Mouse (Mus musculus) neural tube, embryonic 14.5 days (tissue): ENCODE measurements around the gene Dhrs11. TPM values are rescaled to one million over a fixed set of nuclear protein-coding genes. Genes with fewer than 3 reads are reported as not detected.

Experiments used
- ATAC-seq: fragments of 200-750 bp; cut with Nextera tagmentation; 2 replicates; pipeline ENCODE4 v1.8.0; 2017; ENCODE audit warnings: low read depth, mild to moderate bottlenecking, moderate TSS enrichment, moderate library complexity
- H3K27ac ChIP-seq: fragments of 300-500 bp; sonication (generic); 2 replicates; pipeline ENCODE4 v1.5.1; 2014; ENCODE audit warnings: low read depth, mild to moderate bottlenecking, control low read depth, low read length, moderate library complexity, mixed read lengths
- H3K27me3 ChIP-seq: fragments of 300-500 bp; sonication (generic); 2 replicates; pipeline ENCODE4 v1.6.1; 2014; ENCODE audit warnings: low read length; ENCODE audit not compliant: control insufficient read depth, insufficient read depth
- H3K36me3 ChIP-seq: fragments of 300-500 bp; sonication (generic); 2 replicates; pipeline ENCODE4 v1.6.1; 2014; ENCODE audit warnings: low read length, mixed read lengths; ENCODE audit not compliant: control insufficient read depth, insufficient read depth
- H3K4me1 ChIP-seq: fragments of 300-500 bp; sonication (generic); 2 replicates; pipeline ENCODE4 v1.6.1; 2014; ENCODE audit warnings: low read length; ENCODE audit not compliant: control insufficient read depth, insufficient read depth
- H3K4me2 ChIP-seq: fragments of 300-500 bp; sonication (generic); 2 replicates; pipeline ENCODE4 v1.6.1; 2014; ENCODE audit warnings: mild to moderate bottlenecking, low read depth, low read length, control low read depth
- H3K4me3 ChIP-seq: fragments of 300-500 bp; sonication (generic); 2 replicates; pipeline ENCODE4 v1.5.1; 2014; ENCODE audit warnings: low read depth, low read length, control low read depth, mixed read lengths
- H3K9ac ChIP-seq: fragments of 300-500 bp; sonication (generic); replicated peaks from 2 replicates; pipeline ENCODE4 v1.6.1; 2014; ENCODE audit warnings: low read depth, mild to moderate bottlenecking, control low read depth, low read length, mixed read lengths
- H3K9me3 ChIP-seq: fragments of 300-500 bp; sonication (generic); 2 replicates; pipeline ENCODE4 v1.6.1; 2016; ENCODE audit warnings: low read length; ENCODE audit not compliant: control insufficient read depth
- whole genome bisulfite sequencing: fragments of 180-500 bp; shearing (Covaris S2); extraction: QIAGEN DNeasy Blood & Tissue Kit; methylation state at CpG from one replicate; pipeline ENCODE4 v1.1.7; 2014; 5-methylcytosine and 5-hydroxymethylcytosine counted together
- polyA plus RNA-seq: library from polyadenylated mRNA; unstranded; fragments of >200 nt; fragmentation: Nextera tagmentation; extraction: Ambion mirVana; gene quantifications from 2 replicates; pipeline ENCODE4 v1.2.1, GENCODE M21; 2014

Gene Dhrs11
- polyA plus RNA-seq, 1 experiment from 2014 or later, result 9.9 TPM

DNA sequence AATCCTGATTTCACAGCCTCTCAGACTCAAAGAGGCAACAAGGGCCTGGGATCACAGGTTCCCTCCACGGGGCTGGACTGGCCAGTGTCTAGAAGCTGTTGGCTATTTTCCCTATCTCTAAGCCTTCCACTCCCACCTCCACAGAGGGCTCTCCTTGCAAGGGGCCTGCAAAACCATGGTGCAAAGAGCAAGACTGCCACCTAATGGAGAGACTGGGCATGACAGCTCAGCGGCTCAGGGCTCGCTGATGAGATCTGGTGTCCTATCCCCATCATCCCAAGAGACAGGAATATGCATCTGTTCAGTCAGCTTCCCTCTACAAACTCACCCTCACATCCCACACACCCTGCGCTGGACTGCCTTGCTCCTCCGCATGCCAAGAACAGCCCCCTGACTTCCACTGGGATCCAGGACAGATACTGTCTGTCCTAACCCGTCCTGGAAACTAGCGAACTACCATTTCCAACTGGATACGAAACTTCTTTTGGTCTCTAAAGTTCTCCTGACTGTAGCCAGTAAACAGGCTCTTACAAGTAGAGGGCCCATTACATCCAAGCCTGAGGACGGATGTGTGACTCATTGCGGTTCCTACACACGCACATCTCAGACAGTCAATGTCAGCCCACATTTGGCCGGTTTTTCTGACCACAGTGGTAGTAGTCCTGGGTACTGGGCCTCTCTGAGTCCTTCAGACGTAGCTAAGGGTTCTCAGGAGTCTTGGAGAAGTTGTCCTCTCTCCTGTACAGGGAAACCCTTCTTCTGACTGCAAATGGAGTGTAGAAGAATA is 14.9 kb downstream of the Dhrs11 start:
- H3K4me3 ChIP-seq, result no peak overlapping the region
- H3K27ac ChIP-seq, result no peak overlapping the region
- H3K27me3 ChIP-seq, result no peaks in the 10 kb centered on the region
- 58% methylated on average over 13 of the region's 13 CpGs for WGBS
- no peaks in the 10 kb centered on the region for H3K4me1 ChIP-seq
- H3K9me3 ChIP-seq, result no peaks in the 10 kb centered on the region
- no peak overlapping the region for H3K9ac ChIP-seq
- ATAC-seq, result peak; percentile 26; the same call in 1 of the 2 replicates
- no peak overlapping the region for H3K4me2 ChIP-seq
- no peaks in the 10 kb centered on the region for H3K36me3 ChIP-seq

DNA sequence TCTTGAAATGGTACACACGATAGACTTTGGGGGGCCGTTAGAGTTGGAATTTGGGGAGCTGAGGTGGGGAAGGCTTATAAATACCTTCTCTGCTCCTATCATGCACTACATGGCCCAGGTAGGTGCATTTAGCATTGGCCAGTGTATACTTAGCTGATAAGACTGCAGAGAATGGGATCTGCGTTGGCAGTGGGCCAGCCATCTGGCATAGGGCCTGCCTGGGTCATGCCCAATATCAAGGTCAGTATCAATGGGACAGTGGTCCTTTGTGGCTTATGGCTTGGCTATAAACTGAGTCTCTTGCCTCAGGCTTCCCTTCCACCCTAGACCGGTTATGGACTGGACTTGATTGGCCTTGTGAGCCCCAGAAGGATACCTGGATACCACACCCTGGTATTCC is 24.4 kb downstream of the Dhrs11 start:
- no peak overlapping the region for H3K4me3 ChIP-seq
- no peaks in the 10 kb centered on the region for H3K27me3 ChIP-seq
- WGBS, result 96% methylated on average over 4 of the region's 4 CpGs
- ATAC-seq, result no peak
- H3K27ac ChIP-seq, result no peak overlapping the region
- no peaks in the 10 kb centered on the region for H3K4me1 ChIP-seq
- H3K9ac ChIP-seq, result no peak overlapping the region
- H3K4me2 ChIP-seq, result no peak overlapping the region
- no peaks in the 10 kb centered on the region for H3K36me3 ChIP-seq
- no peaks in the 10 kb centered on the region for H3K9me3 ChIP-seq

DNA sequence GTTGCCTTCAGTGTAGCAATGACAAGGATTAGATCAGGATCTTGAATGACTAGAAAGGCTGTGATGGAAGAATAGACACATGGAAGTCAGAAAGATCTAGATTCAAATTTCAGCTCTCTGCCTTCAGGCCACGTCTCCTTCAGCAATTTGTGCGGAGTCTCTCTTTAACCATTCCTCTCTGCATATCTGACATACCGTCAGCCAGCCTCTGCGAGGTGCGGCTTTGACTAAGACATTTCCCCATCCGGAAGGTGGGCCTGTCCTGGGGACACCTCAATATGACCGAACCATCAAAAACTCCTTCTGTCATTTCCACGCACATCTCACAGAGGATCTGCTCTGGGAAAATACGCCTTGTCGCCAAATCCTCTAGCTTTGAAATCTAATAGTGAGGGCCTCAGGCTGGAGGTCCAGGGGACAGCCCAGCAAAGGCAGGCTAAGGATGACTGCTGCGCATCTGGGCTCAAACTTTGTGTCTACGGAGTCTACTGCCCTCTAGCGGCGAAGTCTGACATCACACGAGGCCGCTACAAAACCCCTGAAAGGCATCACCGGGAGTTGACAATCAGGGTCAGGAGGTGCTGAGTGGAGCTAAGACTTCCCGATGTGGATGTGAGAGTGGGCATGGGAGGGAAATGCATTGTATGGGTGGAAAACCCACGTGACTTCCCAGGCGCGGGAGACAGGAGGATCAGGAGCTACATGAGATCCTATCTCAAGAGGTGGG is 31.0 kb downstream of the Dhrs11 start:
- H3K27ac ChIP-seq, result no peak overlapping the region
- ATAC-seq, result peak; percentile 39; the same call in 1 of the 2 replicates
- WGBS, result 20% methylated on average over 21 of the region's 21 CpGs
- no peaks in the 10 kb centered on the region for H3K36me3 ChIP-seq
- 0 out of 2 replicates have a peak overlapping the region, but pooled peaks have one; percentile 14 for H3K4me2 ChIP-seq
- no peaks in the 10 kb centered on the region for H3K27me3 ChIP-seq
- no peak overlapping the region for H3K4me3 ChIP-seq
- no peaks in the 10 kb centered on the region for H3K9me3 ChIP-seq
- no peak overlapping the region for H3K9ac ChIP-seq
- H3K4me1 ChIP-seq, result no peaks in the 10 kb centered on the region

DNA sequence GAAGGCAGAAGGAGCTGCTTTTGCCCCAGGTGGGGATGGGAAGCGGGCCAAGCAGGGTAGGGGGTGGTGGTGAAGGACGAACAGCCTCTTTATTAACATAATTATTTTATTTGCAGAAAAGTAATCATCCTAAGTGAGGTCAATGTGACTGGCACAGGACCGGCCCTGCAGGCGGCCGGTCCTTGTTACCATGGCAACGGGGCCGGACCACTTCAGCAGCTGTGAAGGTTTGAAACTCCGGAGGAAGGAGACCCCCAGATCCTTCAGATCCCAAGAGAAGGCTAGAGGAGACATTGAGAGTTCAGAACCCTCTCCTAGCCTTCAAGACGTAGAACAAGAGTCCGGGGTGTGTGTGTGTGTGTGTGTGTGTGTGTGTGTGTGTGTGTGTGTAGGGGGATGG is 31.8 kb downstream of the Dhrs11 start:
- WGBS, result 25% methylated on average over 10 of the region's 10 CpGs
- Histone ChIP-seq H3K4me2 (peak overlapping the region; percentile 14; the same call in 1 of the 2 replicates), H3K4me3 (no peak overlapping the region), H3K27me3 (no peaks in the 10 kb centered on the region), H3K36me3 (no peaks in the 10 kb centered on the region), H3K9ac (no peak overlapping the region), H3K4me1 (no peaks in the 10 kb centered on the region), H3K9me3 (no peaks in the 10 kb centered on the region), H3K27ac (no peak overlapping the region)
- no peak for ATAC-seq

DNA sequence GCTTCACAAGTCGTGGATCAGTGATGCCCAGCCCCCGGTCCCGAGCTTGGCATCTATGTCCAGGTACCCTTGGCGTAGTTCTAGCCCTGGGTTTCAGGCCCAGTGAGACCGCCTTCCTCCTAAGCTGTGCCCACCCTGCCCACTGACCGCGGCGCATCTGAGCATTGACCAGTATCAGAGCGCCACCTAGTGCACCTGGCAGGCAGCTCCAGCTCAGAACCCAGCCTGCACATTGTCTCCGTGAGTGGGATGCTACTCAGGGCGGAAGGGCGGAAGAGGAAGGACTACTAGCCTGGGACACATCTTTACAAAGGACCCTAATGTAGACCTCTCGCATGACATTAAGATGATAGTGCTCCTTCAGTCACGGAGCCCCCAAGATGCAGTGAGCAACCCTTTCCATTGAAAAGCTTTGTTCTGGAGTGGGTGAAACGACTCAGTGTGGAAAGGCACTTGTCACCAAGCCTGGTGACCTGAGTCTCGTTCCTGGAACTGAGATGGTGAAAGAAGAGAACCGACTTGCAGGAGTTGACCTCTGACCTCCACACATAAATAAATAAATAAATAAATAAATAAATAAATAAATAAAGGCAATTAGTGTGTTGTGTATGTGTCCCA is 34.2 kb downstream of the Dhrs11 start:
- H3K9ac ChIP-seq, result peak overlapping the region; percentile 32; the same call in 1 of the 2 replicates
- no peak overlapping the region for H3K4me3 ChIP-seq
- no peak overlapping the region for H3K27ac ChIP-seq
- peak; percentile 89 for ATAC-seq
- no peaks in the 10 kb centered on the region for H3K36me3 ChIP-seq
- peak overlapping the region; percentile 41; the same call in 1 of the 2 replicates for H3K4me2 ChIP-seq
- 11% methylated on average over 17 of the region's 17 CpGs for WGBS
- H3K9me3 ChIP-seq, result no peaks in the 10 kb centered on the region
- no peaks in the 10 kb centered on the region for H3K27me3 ChIP-seq
- no peaks in the 10 kb centered on the region for H3K4me1 ChIP-seq

DNA sequence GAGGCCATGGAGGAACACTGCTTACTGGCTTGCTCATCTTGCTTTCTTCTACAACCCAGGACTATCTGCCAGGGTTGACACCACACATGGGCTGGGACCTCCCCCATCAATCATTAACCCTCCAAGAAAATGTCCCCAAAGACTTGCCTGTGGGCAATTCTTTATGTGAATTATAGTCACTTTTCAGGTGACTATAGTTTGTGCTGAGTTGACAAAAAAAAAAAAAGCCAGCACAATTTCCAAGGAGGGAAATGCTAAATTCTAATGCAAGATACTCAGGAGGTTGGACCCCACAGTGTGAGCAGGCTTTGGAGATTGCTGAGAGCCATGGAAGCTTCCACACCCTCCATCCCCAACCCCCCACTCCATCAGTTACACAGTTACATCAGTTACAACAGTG is 35.2 kb downstream of the Dhrs11 start:
- Histone ChIP-seq H3K27ac (no peak overlapping the region), H3K36me3 (no peaks in the 10 kb centered on the region), H3K4me2 (no peak overlapping the region), H3K9ac (no peak overlapping the region), H3K27me3 (no peaks in the 10 kb centered on the region), H3K4me1 (0 out of 2 replicates have a peak, but pooled peaks cover under 1% of the 10 kb centered on the region), H3K9me3 (no peaks in the 10 kb centered on the region), H3K4me3 (no peak overlapping the region)
- no peak for ATAC-seq

DNA sequence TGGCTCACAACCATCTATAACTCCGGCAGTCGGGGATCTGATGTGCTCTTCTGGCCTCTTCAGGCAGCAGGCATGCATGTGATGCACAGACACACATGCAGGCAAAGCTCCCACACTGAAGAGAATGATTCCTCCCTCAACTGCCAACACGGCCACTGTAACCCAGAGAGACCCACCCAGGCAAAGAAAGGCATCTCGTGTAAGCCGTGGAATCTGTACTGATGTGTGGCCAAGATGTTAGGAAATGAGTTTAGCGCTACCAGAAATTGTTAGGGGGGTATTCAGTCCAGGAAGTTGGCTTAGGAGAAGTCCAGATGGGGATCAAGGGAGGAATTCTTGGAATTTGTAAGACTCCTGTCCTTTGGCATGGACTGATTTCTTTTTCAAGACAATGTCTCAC is 38.4 kb downstream of the Dhrs11 start:
- ATAC-seq, result no peak
- no peaks in the 10 kb centered on the region for H3K9me3 ChIP-seq
- no peak overlapping the region for H3K9ac ChIP-seq
- no peak overlapping the region for H3K4me2 ChIP-seq
- WGBS, result 63% methylated on average over 6 of the region's 6 CpGs
- H3K27ac ChIP-seq, result no peak overlapping the region
- H3K27me3 ChIP-seq, result no peaks in the 10 kb centered on the region
- no peaks in the 10 kb centered on the region for H3K36me3 ChIP-seq
- 0 out of 2 replicates have a peak, but pooled peaks cover 5% of the 10 kb centered on the region for H3K4me1 ChIP-seq
- H3K4me3 ChIP-seq, result no peak overlapping the region

DNA sequence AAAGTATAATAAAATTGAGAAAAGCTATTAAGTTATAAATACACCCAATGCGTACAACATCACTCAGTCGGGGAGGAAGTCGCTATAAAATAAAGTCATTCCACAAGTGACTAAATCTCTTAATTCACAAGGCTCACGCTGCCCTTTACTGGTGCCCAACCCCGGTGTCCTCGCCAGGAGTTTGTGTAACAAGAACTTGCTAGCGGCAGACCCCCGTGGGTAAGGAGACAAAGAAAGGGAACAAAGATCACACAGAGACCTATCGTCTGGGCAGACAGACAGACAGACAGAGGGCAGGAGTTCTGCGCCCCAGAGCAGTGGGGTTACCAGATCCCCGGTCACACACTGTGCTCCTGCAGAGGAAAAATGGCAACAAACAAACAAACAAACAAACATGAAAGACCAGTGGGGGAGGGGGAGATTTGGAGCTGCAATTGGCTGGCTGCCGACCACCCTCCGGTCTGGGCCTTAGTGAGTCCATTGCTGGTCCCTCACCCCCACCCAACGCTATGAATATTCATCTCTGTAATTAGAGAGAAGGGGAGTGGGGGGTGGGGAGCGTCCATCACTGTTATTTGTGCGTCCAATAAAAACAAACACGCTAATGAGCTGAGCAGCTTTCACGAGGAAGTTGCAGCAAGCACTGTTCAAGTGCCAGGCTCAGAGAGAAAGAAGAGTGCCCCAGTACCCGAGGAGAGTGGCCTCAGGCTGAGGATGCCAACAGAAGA is 48.5 kb downstream of the Dhrs11 start:
- WGBS, result 1% methylated on average over 19 of the region's 19 CpGs
- no peaks in the 10 kb centered on the region for H3K9me3 ChIP-seq
- peak; percentile 65; the same call in 1 of the 2 replicates for ATAC-seq
- no peak overlapping the region for H3K9ac ChIP-seq
- H3K4me2 ChIP-seq, result peak overlapping the region; percentile 25; the same call in 1 of the 2 replicates
- H3K4me1 ChIP-seq, result peaks cover 14% of the 10 kb centered on the region; the same call in 1 of the 2 replicates
- H3K36me3 ChIP-seq, result no peaks in the 10 kb centered on the region
- no peak overlapping the region for H3K27ac ChIP-seq
- no peak overlapping the region for H3K4me3 ChIP-seq
- no peaks in the 10 kb centered on the region for H3K27me3 ChIP-seq
